Mouse (Mus musculus): ENCODE data around the gene Gm21663.
"Not testable (repeated sequence)": the region's sequence is repeated elsewhere in the genome, so short reads cannot be mapped to it uniquely, and the experiment has no call there.

Gene Gm21663

DNA sequence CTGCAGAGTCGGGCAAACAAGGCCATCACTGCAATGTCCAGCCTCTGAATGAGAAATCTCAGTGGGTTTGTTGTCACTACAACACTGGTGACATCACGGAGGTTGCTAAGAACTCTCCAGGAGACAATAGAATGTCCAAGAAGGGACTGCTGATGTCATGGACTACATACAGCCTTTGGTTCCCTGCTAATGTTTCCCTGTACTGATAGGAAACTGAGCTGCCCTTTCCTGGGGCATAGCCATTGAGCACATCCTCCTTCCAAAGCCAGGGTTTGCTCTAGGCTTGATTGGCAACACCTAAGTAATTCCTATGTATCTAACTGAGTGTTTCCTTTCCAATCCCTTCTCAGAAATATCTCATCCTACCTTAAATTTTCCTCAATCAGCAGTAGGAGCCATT lies at the start of gene Gm21663:
Gm21663 (minus strand) TSS at position 101 of the 400 bp plus-strand sequence.
- not testable (repeated sequence) for DNase-seq

- DNase-seq = not testable (repeated sequence)
Observed at GRCm38 (mm10) chr5:25988550-25988949, 46.4 kb upstream of the Gm21663 start, which contains the start of gene Gm21698. Gene Gm21698 (minus strand): TSS chr5:25988650.

DNA sequence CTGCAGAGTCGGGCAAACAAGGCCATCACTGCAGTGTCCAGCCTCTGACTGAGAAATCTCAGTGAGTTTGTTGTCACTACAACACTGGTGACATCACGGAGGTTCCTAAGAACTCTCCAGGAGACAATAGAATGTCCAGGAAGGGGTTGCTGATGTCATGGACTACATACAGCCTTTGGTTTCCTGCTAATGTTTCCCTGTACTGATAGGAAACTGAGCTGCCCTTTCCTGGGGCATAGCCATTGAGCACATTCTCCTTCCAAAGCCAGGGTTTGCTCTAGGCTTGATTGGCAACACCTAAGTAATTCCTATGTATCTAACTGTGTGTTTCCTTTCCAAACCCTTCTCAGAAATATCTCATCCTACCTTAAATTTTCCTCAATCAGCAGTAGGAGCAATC lies 30.4 kb upstream of the Gm21663 start, which contains the start of gene Gm21680:
Gm21680 (minus strand) TSS at position 101 of the 400 bp plus-strand sequence.
- DNase-seq = not testable (repeated sequence)

GRCm38 (mm10) chr5:25957050-25957449 lies 14.9 kb upstream of the Gm21663 start:
- not testable (repeated sequence) for DNase-seq

GRCm38 (mm10) chr5:25956611-25957010 lies 14.4 kb upstream of the Gm21663 start:
- not testable (repeated sequence) for DNase-seq

DNA sequence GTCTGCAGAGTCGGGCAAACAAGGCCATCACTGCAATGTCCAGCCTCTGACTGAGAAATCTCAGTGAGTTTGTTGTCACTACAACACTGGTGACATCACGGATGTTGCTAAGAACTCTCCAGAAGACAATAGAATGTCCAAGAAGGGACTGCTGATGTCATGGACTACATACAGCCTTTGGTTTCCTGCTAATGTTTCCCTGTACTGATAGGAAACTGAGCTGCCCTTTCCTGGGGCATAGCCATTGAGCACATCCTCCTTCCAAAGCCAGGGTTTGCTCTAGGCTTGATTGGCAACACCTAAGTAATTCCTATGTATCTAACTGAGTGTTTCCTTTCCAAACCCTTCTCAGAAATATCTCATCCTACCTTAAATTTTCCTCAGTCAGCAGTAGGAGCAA lies 12.1 kb upstream of the Gm21663 start, which contains the start of gene Gm21671:
Gm21671 (minus strand) TSS at position 101 of the 400 bp plus-strand sequence.
- not testable (repeated sequence) for DNase-seq

GRCm38 (mm10) chr5:25945391-25945790 lies 3.2 kb upstream of the Gm21663 start:
- not testable (repeated sequence) for DNase-seq

DNA sequence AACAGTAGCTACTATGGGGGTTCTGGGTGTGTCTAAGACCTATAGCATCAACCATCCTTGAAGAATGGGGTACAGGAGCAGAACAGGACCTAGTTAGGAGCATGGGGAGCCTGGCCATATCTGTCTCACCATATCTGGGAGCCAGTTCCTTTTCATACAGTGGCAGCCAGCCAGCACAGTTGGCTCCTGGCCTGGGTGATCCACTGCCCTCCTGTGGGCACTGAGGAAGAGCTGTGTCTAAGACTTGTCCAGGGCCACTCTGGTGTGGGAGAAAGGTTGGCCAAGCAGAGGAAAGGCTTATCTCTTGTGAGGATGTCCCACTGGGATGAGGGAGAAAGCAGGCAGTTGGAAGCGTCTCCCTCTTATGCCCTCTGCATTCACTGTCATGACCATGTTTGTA lies 50.9 kb downstream of the Gm21663 start:
- peak; percentile 57 for DNase-seq

- DNase-seq = peak; percentile 5
Observed at GRCm38 (mm10) chr5:25889746-25890382, 52.3 kb downstream of the Gm21663 start.

DNA sequence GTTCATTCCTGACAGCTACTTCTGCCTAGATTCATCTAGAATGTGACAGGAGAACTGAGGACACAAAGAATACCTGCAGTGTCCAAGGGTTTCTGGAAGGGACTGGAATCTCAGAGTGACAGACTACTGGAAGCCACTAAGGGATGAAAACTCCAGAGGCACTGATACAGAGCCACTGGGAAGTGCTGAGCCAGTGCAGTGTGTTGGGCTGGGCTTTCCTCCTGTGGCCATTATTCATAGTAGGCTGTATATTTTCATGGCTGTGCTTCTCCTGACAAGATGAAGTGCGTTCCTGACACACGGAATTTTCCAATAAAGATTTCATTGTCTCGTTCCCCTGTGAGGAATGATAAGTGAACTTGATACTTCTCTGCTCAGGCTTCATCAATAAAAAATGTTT lies 55.5 kb downstream of the Gm21663 start:
- no peak for DNase-seq
